Mouse (Mus musculus) limb, embryonic 10.5 days (tissue): Measurements from ENCODE around the gene Olfr107. TPM values are rescaled to one million over a fixed set of nuclear protein-coding genes. Genes with fewer than 3 reads are reported as not detected.

Experiments
- DNase-seq: peaks from one replicate; pipeline ENCODE4 v3.0.0-alpha.2; 2017; ENCODE audit warnings: low spot score
- H3K27ac ChIP-seq: fragments of 300-500 bp; sonication (generic); 2 replicates; pipeline ENCODE4 v1.5.1; 2016; ENCODE audit warnings: mild to moderate bottlenecking
- H3K27me3 ChIP-seq: fragments of 300-500 bp; sonication (generic); 2 replicates; pipeline ENCODE4 v1.6.1; 2016; ENCODE audit warnings: low read depth, mild to moderate bottlenecking; ENCODE audit not compliant: poor library complexity, severe bottlenecking
- H3K36me3 ChIP-seq: fragments of 300-500 bp; sonication (generic); 2 replicates; pipeline ENCODE4 v1.6.1; 2016; ENCODE audit warnings: mild to moderate bottlenecking, moderate library complexity
- H3K4me1 ChIP-seq: fragments of 300-500 bp; sonication (generic); 2 replicates; pipeline ENCODE4 v1.6.1; 2016
- H3K4me3 ChIP-seq: fragments of 300-500 bp; sonication (generic); 2 replicates; pipeline ENCODE4 v1.5.1; 2016; ENCODE audit warnings: mild to moderate bottlenecking, moderate library complexity
- H3K9me3 ChIP-seq: fragments of 300-500 bp; sonication (generic); replicated peaks from 2 replicates; pipeline ENCODE4 v1.6.1; 2016; ENCODE audit warnings: mild to moderate bottlenecking
- WGBS: fragments of 180-500 bp; shearing (Covaris S2); methylation state at CpG from one replicate; pipeline ENCODE4 v1.1.7; 2016; 5-methylcytosine and 5-hydroxymethylcytosine counted together
- polyA plus RNA-seq: library from polyadenylated mRNA; unstranded; fragments of >200 nt; fragmentation: Nextera tagmentation; extraction: Ambion mirVana; gene quantifications from 2 replicates; pipeline ENCODE4 v1.2.1, GENCODE M21; 2016

The Olfr107 gene
- polyA plus RNA-seq: not detected in 2 replicates

GRCm38 (mm10) chr17:37398926-37399325 lies at the start of gene Olfr107:
Gene Olfr107 (plus strand): TSS chr17:37399226.
- no peak for DNase-seq
- Histone ChIP-seq H3K36me3 (no peaks in the 10 kb centered on the region), H3K4me3 (no peak within 1 kb of the TSS), H3K9me3 (no peaks in the 10 kb centered on the region), H3K27ac (no peak within 1 kb of the TSS), H3K27me3 (no peaks in the 10 kb centered on the region), H3K4me1 (no peaks in the 10 kb centered on the region)
- WGBS: 82% methylated on average over 3 of the region's 3 CpGs

GRCm38 (mm10) chr17:37359282-37359681 lies 39.7 kb upstream of the Olfr107 start, which contains the start of gene Olfr104-ps:
Gene Olfr104-ps (plus strand): TSS chr17:37359582.
- H3K4me1 ChIP-seq: no peaks in the 10 kb centered on the region
- no peaks in the 10 kb centered on the region for H3K9me3 ChIP-seq

GRCm38 (mm10) chr17:37378733-37379132 lies 20.3 kb upstream of the Olfr107 start, which contains the start of gene Olfr105-ps:
Gene Olfr105-ps (plus strand): TSS chr17:37379033.
- no peak within 1 kb of the TSS for H3K27ac ChIP-seq
- H3K4me3 ChIP-seq: no peak within 1 kb of the TSS
- no peaks in the 10 kb centered on the region for H3K27me3 ChIP-seq
- no peaks in the 10 kb centered on the region for H3K9me3 ChIP-seq
- DNase-seq: no peak
- H3K4me1 ChIP-seq: no peaks in the 10 kb centered on the region
- H3K36me3 ChIP-seq: no peaks in the 10 kb centered on the region

More at GRCm38 (mm10) chr17:37359282-37359681, 39.7 kb upstream of the Olfr107 start, which contains the start of gene Olfr104-ps:
- DNase-seq: no peak
- H3K27ac ChIP-seq: no peak within 1 kb of the TSS
- H3K27me3 ChIP-seq: no peaks in the 10 kb centered on the region
- no peak within 1 kb of the TSS for H3K4me3 ChIP-seq
- H3K36me3 ChIP-seq: no peaks in the 10 kb centered on the region

- WGBS: 81% methylated on average over 1 of the region's 1 CpGs
- H3K27ac ChIP-seq: no peak within 1 kb of the TSS
- H3K36me3 ChIP-seq: no peaks in the 10 kb centered on the region
- no peak within 1 kb of the TSS for H3K4me3 ChIP-seq
- H3K27me3 ChIP-seq: no peaks in the 10 kb centered on the region
- H3K4me1 ChIP-seq: no peaks in the 10 kb centered on the region
- no peak for DNase-seq
- H3K9me3 ChIP-seq: no peaks in the 10 kb centered on the region
Observed at GRCm38 (mm10) chr17:37390093-37390492, 8.9 kb upstream of the Olfr107 start, which contains the start of gene Olfr106-ps. Gene Olfr106-ps (plus strand): TSS chr17:37390393.

- Histone ChIP-seq H3K4me1 (no peaks in the 10 kb centered on the region), H3K27ac (no peak overlapping the region), H3K27me3 (no peaks in the 10 kb centered on the region), H3K36me3 (no peaks in the 10 kb centered on the region), H3K4me3 (no peak overlapping the region), H3K9me3 (no peaks in the 10 kb centered on the region)
- no peak for DNase-seq
Observed at GRCm38 (mm10) chr17:37413380-37413779, 14.4 kb downstream of the Olfr107 start.

GRCm38 (mm10) chr17:37445180-37445579 lies 46.2 kb downstream of the Olfr107 start, which contains the start of gene Olfr108:
Gene Olfr108 (plus strand): TSS chr17:37445480.
- H3K27me3 ChIP-seq: no peaks in the 10 kb centered on the region
- H3K27ac ChIP-seq: no peak within 1 kb of the TSS
- no peaks in the 10 kb centered on the region for H3K9me3 ChIP-seq
- 88% methylated on average over 1 of the region's 1 CpGs for WGBS
- H3K4me3 ChIP-seq: no peak within 1 kb of the TSS
- no peaks in the 10 kb centered on the region for H3K4me1 ChIP-seq
- DNase-seq: no peak
- H3K36me3 ChIP-seq: no peaks in the 10 kb centered on the region

Other genes with a start within 250 kb of the Olfr107 start
- not detected in 2 replicates for gene Olfr93, start 237.7 kb upstream of the Olfr107 start, polyA plus RNA-seq
- gene Ubd, start 205.3 kb upstream of the Olfr107 start, polyA plus RNA-seq: not detected in 2 replicates
- gene Olfr94, start 198.2 kb upstream of the Olfr107 start, polyA plus RNA-seq: not detected in 2 replicates
- gene Olfr95, start 186.1 kb upstream of the Olfr107 start, polyA plus RNA-seq: not detected in 2 replicates
- not detected in 2 replicates for gene Olfr96, start 179.1 kb upstream of the Olfr107 start, polyA plus RNA-seq
- not detected in 2 replicates for gene Olfr97, start 161.9 kb upstream of the Olfr107 start, polyA plus RNA-seq
- gene Olfr98, start 135.5 kb upstream of the Olfr107 start, polyA plus RNA-seq: not detected in 2 replicates
- 0.64 and 0.74 TPM in 2 replicates for gene H2-M3, start 129.0 kb upstream of the Olfr107 start, polyA plus RNA-seq
- gene Olfr99, start 115.8 kb upstream of the Olfr107 start, polyA plus RNA-seq: not detected in 2 replicates
- gene Olfr101, start 94.9 kb upstream of the Olfr107 start, polyA plus RNA-seq: not detected in 2 replicates
- not detected in 2 replicates for gene Olfr102, start 82.2 kb upstream of the Olfr107 start, polyA plus RNA-seq
- gene Olfr103, start 59.5 kb upstream of the Olfr107 start, polyA plus RNA-seq: not detected in 2 replicates
- gene Olfr104-ps, start 39.6 kb upstream of the Olfr107 start, polyA plus RNA-seq: not detected in 2 replicates
- not detected in 2 replicates for gene Olfr105-ps, start 20.2 kb upstream of the Olfr107 start, polyA plus RNA-seq
- not detected in 2 replicates for gene Olfr106-ps, start 8.8 kb upstream of the Olfr107 start, polyA plus RNA-seq
- gene Olfr108, start 46.3 kb downstream of the Olfr107 start, polyA plus RNA-seq: not detected in 2 replicates
- gene Olfr109, start 59.7 kb downstream of the Olfr107 start, polyA plus RNA-seq: not detected in 2 replicates
- not detected in 2 replicates for gene H2-M2, start 84.3 kb downstream of the Olfr107 start, polyA plus RNA-seq
- gene Olfr110, start 93.2 kb downstream of the Olfr107 start, polyA plus RNA-seq: not detected in 2 replicates
- gene Olfr111, start 108.8 kb downstream of the Olfr107 start, polyA plus RNA-seq: not detected in 2 replicates
- not detected in 2 replicates for gene Olfr112, start 170.2 kb downstream of the Olfr107 start, polyA plus RNA-seq
- gene Olfr113, start 178.4 kb downstream of the Olfr107 start, polyA plus RNA-seq: not detected in 2 replicates
- gene Olfr114, start 193.5 kb downstream of the Olfr107 start, polyA plus RNA-seq: not detected in 2 replicates
- not detected in 2 replicates for gene Olfr115, start 227.9 kb downstream of the Olfr107 start, polyA plus RNA-seq
- not detected in 2 replicates for gene Olfr116, start 228.0 kb downstream of the Olfr107 start, polyA plus RNA-seq